Mouse (Mus musculus) CH12F3 (cell line): Measurements from ENCODE around the gene Slc22a21.
"Not testable (repeated sequence)": the region's sequence is repeated elsewhere in the genome, so short reads cannot be mapped to it uniquely, and the experiment has no call there.

ENCODE experiments used
- in situ Hi-C: fragments of 300-500 bp; cut with MboI; formaldehyde crosslinking; loops from 2 replicates; pipeline ENCODE4 v1.14.3; 2020; ENCODE audit warnings: low sequenced_read_pairs

Gene Slc22a21

GRCm38 (mm10) chr11:53979788-53980621 is at the start of gene Slc22a21:
TSS of gene Slc22a21 (minus strand) at chr11:53980332.
- in situ Hi-C loops, result no loop called here

GRCm38 (mm10) chr11:54028997-54029396 is 48.9 kb upstream of the Slc22a21 start:
- in situ Hi-C loops, result no loop called here

- in situ Hi-C loops, result no loop called here
These were observed 48.2 kb upstream of the Slc22a21 start, which contains the start of gene Slc22a4 for GRCm38 (mm10) chr11:54028044-54028951. TSS of gene Slc22a4 (minus strand) at chr11:54028090.

- in situ Hi-C loops, result no loop called here
These were observed 47.3 kb upstream of the Slc22a21 start for GRCm38 (mm10) chr11:54027131-54028043.

GRCm38 (mm10) chr11:54026491-54027041 is 46.4 kb upstream of the Slc22a21 start:
- in situ Hi-C loops, result no loop called here

GRCm38 (mm10) chr11:54021396-54022093 is 41.4 kb upstream of the Slc22a21 start:
- in situ Hi-C loops, result no loop called here

GRCm38 (mm10) chr11:54018893-54019732 is 39.0 kb upstream of the Slc22a21 start:
- in situ Hi-C loops, result no loop called here

GRCm38 (mm10) chr11:54017596-54017995 is 37.5 kb upstream of the Slc22a21 start:
- in situ Hi-C loops, result no loop called here

- in situ Hi-C loops, result no loop called here
These were observed 35.9 kb upstream of the Slc22a21 start for GRCm38 (mm10) chr11:54016051-54016450.

GRCm38 (mm10) chr11:54012961-54013360 is 32.8 kb upstream of the Slc22a21 start:
- in situ Hi-C loops, result no loop called here

- in situ Hi-C loops, result no loop called here
These were observed 31.1 kb upstream of the Slc22a21 start for GRCm38 (mm10) chr11:54011255-54011654.

- in situ Hi-C loops, result no loop called here
These were observed 28.3 kb upstream of the Slc22a21 start for GRCm38 (mm10) chr11:54008416-54008920.

- in situ Hi-C loops, result no loop called here
These were observed 27.6 kb upstream of the Slc22a21 start for GRCm38 (mm10) chr11:54007717-54008116.

GRCm38 (mm10) chr11:54006901-54007300 is 26.8 kb upstream of the Slc22a21 start:
- in situ Hi-C loops, result no loop called here

- in situ Hi-C loops, result not testable (repeated sequence)
These were observed 26.2 kb upstream of the Slc22a21 start for GRCm38 (mm10) chr11:54006362-54006761.

GRCm38 (mm10) chr11:54004734-54005133 is 24.6 kb upstream of the Slc22a21 start:
- in situ Hi-C loops, result no loop called here

GRCm38 (mm10) chr11:54004221-54004620 is 24.1 kb upstream of the Slc22a21 start:
- in situ Hi-C loops, result no loop called here
